Mouse (Mus musculus) adrenal gland, adult 18-20 months (tissue): ENCODE results near the gene Rps8. TPM values are rescaled to one million over a fixed set of nuclear protein-coding genes. Genes with fewer than 3 reads are reported as not detected.

ENCODE experiments used
- microRNA-seq, 2 experiments: library from miRNA; unstranded; fragments of <30 nt; microRNA quantifications; one replicate each; pipeline ENCODE4 v1.2.0; 2021; ENCODE audit warnings: borderline number of aligned reads in 2 of 2
- total RNA-seq, 2 experiments: library from RNA; stranded (reverse); gene quantifications; 1 replicate in 1 of 2; 2 replicates in 1 of 2; pipeline ENCODE4 v1.2.3; 2021

Rps8 gene
- total RNA-seq, 2 experiments from 2014 or later = 912 to 968 TPM

Small RNAs within 50 kb of the gene (microRNA-seq; reads per million reads assigned to microRNA genes)
- 0 reads per million in 2 experiments for gene Gm22398

Other genes with a start within 250 kb of the Rps8 start
- gene Urod, start 161.8 kb downstream of the Rps8 start, total RNA-seq = 100 to 1,000 TPM; 116 to 124 TPM
- 10 to 100 TPM; 26.7 to 28.0 TPM for gene Hectd3, start 160.9 kb downstream of the Rps8 start, total RNA-seq
- 10 to 100 TPM; 29.5 to 30.9 TPM for gene Eif2b3, start 136.8 kb downstream of the Rps8 start, total RNA-seq
- gene Ptch2, start 60.2 kb downstream of the Rps8 start, total RNA-seq = 1 to 10 TPM; 2.2 to 2.6 TPM
- 10 to 100 TPM in 1 of 2 experiments, 1 to 10 TPM in 1; 9.1 to 11.0 TPM for gene Btbd19, start 30.5 kb downstream of the Rps8 start, total RNA-seq
- gene Tctex1d4, start 29.4 kb downstream of the Rps8 start, total RNA-seq = not detected
- 10 to 100 TPM; 14.1 to 42.2 TPM for gene Plk3, start 22.3 kb downstream of the Rps8 start, total RNA-seq
- under 1 TPM; 0.51 to 0.56 TPM for gene Kif2c, start 26.4 kb upstream of the Rps8 start, total RNA-seq
- 10 to 100 TPM; 38.6 to 66.8 TPM for gene Tmem53, start 95.7 kb upstream of the Rps8 start, total RNA-seq
- 1 to 10 TPM; 1.9 to 2.4 TPM for gene Armh1, start 95.9 kb upstream of the Rps8 start, total RNA-seq